Mouse (Mus musculus) 416B (cell line): Measurements from ENCODE around the gene Aup1.

Experiments used
- DNase-seq: peaks from one replicate; pipeline ENCODE4 v3.0.0; 2011; ENCODE audit warnings: low read depth

Gene Aup1

GRCm38 (mm10) chr6:83054074-83054851 is at the start of gene Aup1:
Gene Aup1 (plus strand): TSS chr6:83054521.
- peak; percentile 97 for DNase-seq

- peak; percentile 88 for DNase-seq
These were observed 49.4 kb upstream of the Aup1 start for GRCm38 (mm10) chr6:83004872-83005271.

- peak; percentile 42 for DNase-seq
These were observed 48.8 kb upstream of the Aup1 start for GRCm38 (mm10) chr6:83005444-83006011.

GRCm38 (mm10) chr6:83006114-83006513 is 48.2 kb upstream of the Aup1 start:
- peak; percentile 82 for DNase-seq

- peak; percentile 75 for DNase-seq
These were observed 45.7 kb upstream of the Aup1 start for GRCm38 (mm10) chr6:83008659-83009058.

- peak; percentile 69 for DNase-seq
These were observed 44.3 kb upstream of the Aup1 start for GRCm38 (mm10) chr6:83010010-83010409.

GRCm38 (mm10) chr6:83011255-83011654 is 43.1 kb upstream of the Aup1 start:
- no peak for DNase-seq

GRCm38 (mm10) chr6:83011756-83012155 is 42.6 kb upstream of the Aup1 start:
- DNase-seq: no peak

- DNase-seq: peak; percentile 88
These were observed 40.9 kb upstream of the Aup1 start for GRCm38 (mm10) chr6:83013444-83013843.

- peak; percentile 60 for DNase-seq
These were observed 39.5 kb upstream of the Aup1 start for GRCm38 (mm10) chr6:83014482-83015466.

- no peak for DNase-seq
These were observed 38.6 kb upstream of the Aup1 start for GRCm38 (mm10) chr6:83015749-83016148.

- no peak for DNase-seq
These were observed 37.1 kb upstream of the Aup1 start for GRCm38 (mm10) chr6:83017190-83017589.

GRCm38 (mm10) chr6:83019044-83019443 is 35.3 kb upstream of the Aup1 start:
- DNase-seq: no peak

- DNase-seq: no peak
These were observed 34.2 kb upstream of the Aup1 start for GRCm38 (mm10) chr6:83020121-83020520.

- DNase-seq: no peak
These were observed 33.3 kb upstream of the Aup1 start for GRCm38 (mm10) chr6:83020836-83021593.

- no peak for DNase-seq
These were observed 31.3 kb upstream of the Aup1 start for GRCm38 (mm10) chr6:83023008-83023407.

GRCm38 (mm10) chr6:83023786-83024185 is 30.5 kb upstream of the Aup1 start:
- no peak for DNase-seq

GRCm38 (mm10) chr6:83024421-83024820 is 29.9 kb upstream of the Aup1 start:
- no peak for DNase-seq

- no peak for DNase-seq
These were observed 29.1 kb upstream of the Aup1 start for GRCm38 (mm10) chr6:83025221-83025620.

- no peak for DNase-seq
These were observed 27.0 kb upstream of the Aup1 start for GRCm38 (mm10) chr6:83027293-83027692.

- peak; percentile 38 for DNase-seq
These were observed 26.6 kb upstream of the Aup1 start for GRCm38 (mm10) chr6:83027706-83028105.

- DNase-seq: no peak
These were observed 24.5 kb upstream of the Aup1 start for GRCm38 (mm10) chr6:83029777-83030176.
